Mouse (Mus musculus): ENCODE measurements around the gene Hmgcll1. TPM values are rescaled to one million over a fixed set of nuclear protein-coding genes. Genes with fewer than 3 reads are reported as not detected.

The Hmgcll1 gene
- 14.9 and 15.2 TPM in 2 replicates for polyA plus RNA-seq (2015; fragmentation: Nextera tagmentation; extraction: Ambion mirVana)

GRCm38 (mm10) chr9:76014631-76015531 is at the start of gene Hmgcll1:
TSS of gene Hmgcll1 (plus strand) at chr9:76014855.
- ATAC-seq (replicated peaks) = peak; percentile 90
- Histone ChIP-seq H3K9ac (replicated peaks) (peak within 1 kb of the TSS; percentile 68), H3K4me1 (peaks cover 23% of the 10 kb centered on the region), H3K36me3 (no peaks in the 10 kb centered on the region), H3K4me3 (peak within 1 kb of the TSS; percentile 53), H3K27me3 (no peaks in the 10 kb centered on the region), H3K27ac (replicated peaks) (peak within 1 kb of the TSS; percentile 87), H3K9me3 (no peaks in the 10 kb centered on the region), H3K4me2 (replicated peaks) (peak within 1 kb of the TSS; percentile 83)
- whole genome bisulfite sequencing = 2% methylated on average over 39 of the region's 40 CpGs

GRCm38 (mm10) chr9:75980097-75980496 is 34.6 kb upstream of the Hmgcll1 start:
- Histone ChIP-seq H3K4me3 (no peak overlapping the region), H3K4me2 (replicated peaks) (no peak overlapping the region), H3K36me3 (no peaks in the 10 kb centered on the region), H3K4me1 (no peaks in the 10 kb centered on the region), H3K9me3 (no peaks in the 10 kb centered on the region), H3K27me3 (no peaks in the 10 kb centered on the region), H3K27ac (replicated peaks) (no peak overlapping the region), H3K9ac (replicated peaks) (no peak overlapping the region)
- WGBS = 33% methylated on average over 1 of the region's 1 CpGs
- no peak for ATAC-seq (replicated peaks)

- 90% methylated on average over 1 of the region's 1 CpGs for WGBS
- Histone ChIP-seq H3K9ac (replicated peaks) (no peak overlapping the region), H3K4me2 (replicated peaks) (no peak overlapping the region), H3K4me1 (no peaks in the 10 kb centered on the region), H3K27ac (replicated peaks) (no peak overlapping the region), H3K4me3 (no peak overlapping the region), H3K36me3 (no peaks in the 10 kb centered on the region), H3K9me3 (no peaks in the 10 kb centered on the region), H3K27me3 (no peaks in the 10 kb centered on the region)
- no peak for ATAC-seq (replicated peaks)
Observed at GRCm38 (mm10) chr9:75981139-75981538, 33.5 kb upstream of the Hmgcll1 start.

- Histone ChIP-seq H3K4me1 (no peaks in the 10 kb centered on the region), H3K4me2 (replicated peaks) (no peak overlapping the region), H3K27me3 (no peaks in the 10 kb centered on the region), H3K27ac (replicated peaks) (no peak overlapping the region), H3K9ac (replicated peaks) (no peak overlapping the region), H3K9me3 (no peaks in the 10 kb centered on the region), H3K4me3 (no peak overlapping the region), H3K36me3 (no peaks in the 10 kb centered on the region)
- WGBS = 90% methylated on average over 4 of the region's 4 CpGs
- no peak for ATAC-seq (replicated peaks)
Observed at GRCm38 (mm10) chr9:75989491-75989890, 25.2 kb upstream of the Hmgcll1 start.

- no peak for ATAC-seq (replicated peaks)
- no peaks in the 10 kb centered on the region for H3K27me3 ChIP-seq
- H3K9ac ChIP-seq (replicated peaks) = no peak overlapping the region
- no peak overlapping the region for H3K4me2 ChIP-seq (replicated peaks)
- H3K9me3 ChIP-seq = no peaks in the 10 kb centered on the region
- H3K4me3 ChIP-seq = no peak overlapping the region
- H3K36me3 ChIP-seq = no peaks in the 10 kb centered on the region
- WGBS = 44% methylated on average over 2 of the region's 2 CpGs
- H3K27ac ChIP-seq (replicated peaks) = no peak overlapping the region
- peaks cover 18% of the 10 kb centered on the region for H3K4me1 ChIP-seq
Observed at GRCm38 (mm10) chr9:75998791-75999350, 15.8 kb upstream of the Hmgcll1 start.

GRCm38 (mm10) chr9:76000876-76001858 is 13.5 kb upstream of the Hmgcll1 start:
- 22% methylated on average over 10 of the region's 10 CpGs for WGBS
- H3K4me1 ChIP-seq = peaks cover 18% of the 10 kb centered on the region
- no peak overlapping the region for H3K27ac ChIP-seq (replicated peaks)
- no peak overlapping the region for H3K4me3 ChIP-seq
- no peaks in the 10 kb centered on the region for H3K9me3 ChIP-seq
- peak overlapping the region; percentile 3; the same call in 1 of the 2 replicates for H3K4me2 ChIP-seq (replicated peaks)
- ATAC-seq (replicated peaks) = peak; percentile 84
- H3K27me3 ChIP-seq = no peaks in the 10 kb centered on the region
- no peak overlapping the region for H3K9ac ChIP-seq (replicated peaks)
- no peaks in the 10 kb centered on the region for H3K36me3 ChIP-seq

GRCm38 (mm10) chr9:76003066-76003465 is 11.6 kb upstream of the Hmgcll1 start:
- Histone ChIP-seq H3K4me1 (peaks cover 18% of the 10 kb centered on the region), H3K27me3 (no peaks in the 10 kb centered on the region), H3K36me3 (no peaks in the 10 kb centered on the region), H3K27ac (replicated peaks) (no peak overlapping the region), H3K4me2 (replicated peaks) (no peak overlapping the region), H3K4me3 (no peak overlapping the region), H3K9me3 (no peaks in the 10 kb centered on the region), H3K9ac (replicated peaks) (no peak overlapping the region)
- 81% methylated on average over 3 of the region's 3 CpGs for WGBS
- no peak for ATAC-seq (replicated peaks)

GRCm38 (mm10) chr9:76003637-76004036 is 11.0 kb upstream of the Hmgcll1 start:
- H3K4me2 ChIP-seq (replicated peaks) = no peak overlapping the region
- H3K27me3 ChIP-seq = no peaks in the 10 kb centered on the region
- no peak overlapping the region for H3K9ac ChIP-seq (replicated peaks)
- peaks cover 18% of the 10 kb centered on the region for H3K4me1 ChIP-seq
- no peak overlapping the region for H3K4me3 ChIP-seq
- no peaks in the 10 kb centered on the region for H3K36me3 ChIP-seq
- no peak for ATAC-seq (replicated peaks)
- 62% methylated on average over 6 of the region's 6 CpGs for WGBS
- no peak overlapping the region for H3K27ac ChIP-seq (replicated peaks)
- H3K9me3 ChIP-seq = no peaks in the 10 kb centered on the region

GRCm38 (mm10) chr9:76007342-76007970 is 7.2 kb upstream of the Hmgcll1 start:
- H3K36me3 ChIP-seq = no peaks in the 10 kb centered on the region
- WGBS = 60% methylated on average over 6 of the region's 6 CpGs
- H3K4me2 ChIP-seq (replicated peaks) = no peak overlapping the region
- no peaks in the 10 kb centered on the region for H3K27me3 ChIP-seq
- no peak overlapping the region for H3K27ac ChIP-seq (replicated peaks)
- H3K4me3 ChIP-seq = no peak overlapping the region
- H3K9me3 ChIP-seq = no peaks in the 10 kb centered on the region
- ATAC-seq (replicated peaks) = no peak
- no peaks in the 10 kb centered on the region for H3K4me1 ChIP-seq
- no peak overlapping the region for H3K9ac ChIP-seq (replicated peaks)

GRCm38 (mm10) chr9:76013789-76014188 is 866 bp upstream of the Hmgcll1 start:
- no peak for ATAC-seq (replicated peaks)
- 81% methylated on average over 6 of the region's 6 CpGs for WGBS

GRCm38 (mm10) chr9:76015971-76016370 is 1.3 kb downstream of the Hmgcll1 start:
- Histone ChIP-seq H3K27ac (replicated peaks) (0 out of 2 replicates have a peak overlapping the region, but pooled peaks have one; percentile 87), H3K9me3 (no peaks in the 10 kb centered on the region), H3K4me1 (peaks cover 23% of the 10 kb centered on the region), H3K4me2 (replicated peaks) (peak overlapping the region; percentile 83; the same call in 1 of the 2 replicates), H3K36me3 (no peaks in the 10 kb centered on the region), H3K9ac (replicated peaks) (no peak overlapping the region), H3K4me3 (no peak overlapping the region), H3K27me3 (no peaks in the 10 kb centered on the region)
- WGBS = 49% methylated on average over 5 of the region's 5 CpGs
- ATAC-seq (replicated peaks) = peak; percentile 17; the same call in 1 of the 2 replicates

More at GRCm38 (mm10) chr9:76013789-76014188, 866 bp upstream of the Hmgcll1 start:
- H3K4me2 ChIP-seq (replicated peaks) = no peak overlapping the region
- peaks cover 23% of the 10 kb centered on the region for H3K4me1 ChIP-seq
- H3K9ac ChIP-seq (replicated peaks) = no peak overlapping the region
- no peaks in the 10 kb centered on the region for H3K9me3 ChIP-seq
- H3K4me3 ChIP-seq = no peak overlapping the region
- no peaks in the 10 kb centered on the region for H3K36me3 ChIP-seq
- no peaks in the 10 kb centered on the region for H3K27me3 ChIP-seq
- H3K27ac ChIP-seq (replicated peaks) = no peak overlapping the region

Measured in forebrain, embryonic 15.5 days (tissue).